Mouse (Mus musculus): ENCODE measurements around the gene Tor3a. TPM values are rescaled to one million over a fixed set of nuclear protein-coding genes. Genes with fewer than 3 reads are reported as not detected.
"Not testable (repeated sequence)": the region's sequence is repeated elsewhere in the genome, so short reads cannot be mapped to it uniquely, and the experiment has no call there.

The Tor3a gene
- polyA plus RNA-seq, 1 experiment from 2014 or later: 19.7 TPM

- DNase-seq (ENCODE audit: low spot score): peak; percentile 18
Measured at GRCm38 (mm10) chr1:156672720-156673475, 1.3 kb downstream of the Tor3a start.

- no peak for DNase-seq (ENCODE audit: low spot score)
Measured at GRCm38 (mm10) chr1:156671921-156672320, 2.2 kb downstream of the Tor3a start.

- DNase-seq (ENCODE audit: low spot score): no peak
Measured at GRCm38 (mm10) chr1:156669208-156669983, 4.8 kb downstream of the Tor3a start.

GRCm38 (mm10) chr1:156668602-156669001 is 5.6 kb downstream of the Tor3a start:
- DNase-seq (ENCODE audit: low spot score): no peak

- peak; percentile 5 for DNase-seq (ENCODE audit: low spot score)
Measured at GRCm38 (mm10) chr1:156667141-156667926, 6.8 kb downstream of the Tor3a start.

GRCm38 (mm10) chr1:156665777-156666176 is 8.4 kb downstream of the Tor3a start:
- DNase-seq (ENCODE audit: low spot score): no peak

GRCm38 (mm10) chr1:156660660-156661236 is 13.4 kb downstream of the Tor3a start:
- DNase-seq (ENCODE audit: low spot score): not testable (repeated sequence)

- DNase-seq (ENCODE audit: low spot score): no peak
Measured at GRCm38 (mm10) chr1:156659906-156660659, 14.1 kb downstream of the Tor3a start.

- DNase-seq (ENCODE audit: low spot score): no peak
Measured at GRCm38 (mm10) chr1:156658676-156659075, 15.5 kb downstream of the Tor3a start.

GRCm38 (mm10) chr1:156657523-156657922 is 16.6 kb downstream of the Tor3a start:
- no peak for DNase-seq (ENCODE audit: low spot score)

GRCm38 (mm10) chr1:156654735-156655530 is 19.2 kb downstream of the Tor3a start:
- DNase-seq (ENCODE audit: low spot score): no peak

- DNase-seq (ENCODE audit: low spot score): no peak
Measured at GRCm38 (mm10) chr1:156652189-156652822, 21.9 kb downstream of the Tor3a start.

GRCm38 (mm10) chr1:156650631-156651030 is 23.5 kb downstream of the Tor3a start:
- no peak for DNase-seq (ENCODE audit: low spot score)

- DNase-seq (ENCODE audit: low spot score): no peak
Measured at GRCm38 (mm10) chr1:156648705-156649104, 25.5 kb downstream of the Tor3a start.

- DNase-seq (ENCODE audit: low spot score): no peak
Measured at GRCm38 (mm10) chr1:156645971-156646370, 28.2 kb downstream of the Tor3a start.

GRCm38 (mm10) chr1:156644780-156645523 is 29.2 kb downstream of the Tor3a start:
- no peak for DNase-seq (ENCODE audit: low spot score)

- no peak for DNase-seq (ENCODE audit: low spot score)
Measured at GRCm38 (mm10) chr1:156644061-156644460, 30.1 kb downstream of the Tor3a start.

- no peak for DNase-seq (ENCODE audit: low spot score)
Measured at GRCm38 (mm10) chr1:156642813-156643212, 31.3 kb downstream of the Tor3a start.

GRCm38 (mm10) chr1:156641808-156642207 is 32.3 kb downstream of the Tor3a start:
- no peak for DNase-seq (ENCODE audit: low spot score)

Data from thymus, postnatal 0 days (tissue).